Mouse (Mus musculus) myocyte (in vitro differentiated cells): ENCODE results near the gene Gtf3c5.

Source experiments
- E2F4 ChIP-seq: IDR thresholded peaks from one replicate; pipeline ENCODE4 v1.6.1; 2011; ENCODE audit warnings: mild to moderate bottlenecking, control low read depth, moderate library complexity; ENCODE audit not compliant: insufficient read depth
- POLR2A ChIP-seq: IDR thresholded peaks from one replicate; pipeline ENCODE4 v1.6.1; 2011; ENCODE audit warnings: low read depth, mild to moderate bottlenecking, control low read depth, moderate library complexity; ENCODE audit not compliant: insufficient read length
- POLR2AphosphoS2 ChIP-seq: IDR thresholded peaks from one replicate; pipeline ENCODE4 v1.6.1; 2011; ENCODE audit warnings: low read depth, control low read depth; ENCODE audit not compliant: insufficient read length
- SRF ChIP-seq: IDR thresholded peaks from one replicate; pipeline ENCODE4 v1.6.1; 2011; ENCODE audit warnings: low read depth; ENCODE audit not compliant: control insufficient read depth, insufficient read length
- TCF3 ChIP-seq: IDR thresholded peaks from one replicate; pipeline ENCODE4 v1.6.1; 2011; ENCODE audit warnings: low read depth, control low read depth; ENCODE audit not compliant: insufficient read length
- USF1 ChIP-seq: IDR thresholded peaks from one replicate; pipeline ENCODE4 v1.6.1; 2011; ENCODE audit warnings: low read depth, mild to moderate bottlenecking, control low read depth, moderate library complexity

DNA sequence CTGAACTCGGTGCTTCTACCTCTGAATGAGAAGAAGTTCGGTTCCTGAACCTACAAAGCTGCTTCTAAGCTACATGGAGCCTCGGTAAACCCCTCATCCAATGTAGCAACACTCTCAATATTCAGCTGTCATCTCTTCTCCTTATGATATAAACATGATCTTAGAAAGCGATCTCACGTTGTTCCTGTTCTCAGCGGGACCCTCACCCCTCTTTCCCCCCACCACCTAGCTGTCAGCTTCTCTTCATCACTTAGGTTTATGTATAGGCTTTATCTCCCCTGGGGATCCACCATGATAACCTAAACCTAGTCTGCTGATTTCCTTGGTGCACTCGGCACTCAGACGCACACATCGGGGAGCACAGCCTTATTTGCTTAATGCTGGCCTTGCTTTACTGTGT is at the start of gene Gtf3c5:
- no peak for TF ChIP-seq POLR2A
- TF ChIP-seq POLR2AphosphoS2 = no peak
- no peak for TF ChIP-seq E2F4
- TF ChIP-seq USF1 = no peak
- TF ChIP-seq TCF3 = no peak
- TF ChIP-seq SRF = no peak
